Mouse (Mus musculus) adrenal gland, adult 2 months (tissue): ENCODE measurements around the gene Hoxd9. TPM values are rescaled to one million over a fixed set of nuclear protein-coding genes. Genes with fewer than 3 reads are reported as not detected.

Source experiments
- DNase-seq: peaks from one replicate; pipeline ENCODE4 v3.0.0; 2021
- long read RNA-seq: library from polyadenylated mRNA; stranded (forward); transcript quantifications from one replicate; pipeline ENCODE4 v2.0.0, GENCODE M21; 2021
- polyA plus RNA-seq: library from polyadenylated mRNA; depleted of rRNA; stranded (reverse); fragments of >200 nt; gene quantifications from 2 replicates; pipeline ENCODE4 v1.2.3, GENCODE M21; 2012; rRNA removed
- total RNA-seq, 2 experiments: library from RNA; stranded (reverse); gene quantifications; 2 replicates each; pipeline ENCODE4 v1.2.3; 2021

The Hoxd9 gene
- total RNA-seq (1 to 10 TPM; 3.3 to 7.8 TPM), polyA plus RNA-seq (6.5 and 9.0 TPM in 2 replicates)
- long read RNA-seq, transcript Hoxd9-201 (2 exons, 2,136 nt): major isoform, 9 of 10 reads
- long read RNA-seq, partial matches to known transcripts: 0 of 10 reads
- long read RNA-seq, other reads (novel, unspliced or antisense): 1 of 10 reads

- peak; percentile 88 for DNase-seq
Measured at GRCm38 (mm10) chr2:74697567-74698121, at the start of gene Hoxd9. Gene Hoxd9 (plus strand): TSS chr2:74697727.

- DNase-seq: no peak
Measured at GRCm38 (mm10) chr2:74652996-74653340, 44.6 kb upstream of the Hoxd9 start.

- DNase-seq: no peak
Measured at GRCm38 (mm10) chr2:74653781-74654535, 43.6 kb upstream of the Hoxd9 start.

GRCm38 (mm10) chr2:74654743-74655419 lies 42.6 kb upstream of the Hoxd9 start:
- no peak for DNase-seq

GRCm38 (mm10) chr2:74655420-74655781 lies 42.1 kb upstream of the Hoxd9 start:
- no peak for DNase-seq

GRCm38 (mm10) chr2:74655821-74656631 lies 41.5 kb upstream of the Hoxd9 start:
- DNase-seq: no peak

GRCm38 (mm10) chr2:74656632-74657021 lies 40.9 kb upstream of the Hoxd9 start:
- DNase-seq: no peak

GRCm38 (mm10) chr2:74657251-74658023 lies 40.1 kb upstream of the Hoxd9 start:
- DNase-seq: no peak

- no peak for DNase-seq
Measured at GRCm38 (mm10) chr2:74658024-74658666, 39.4 kb upstream of the Hoxd9 start.

- no peak for DNase-seq
Measured at GRCm38 (mm10) chr2:74658667-74659371, 38.7 kb upstream of the Hoxd9 start.

- no peak for DNase-seq
Measured at GRCm38 (mm10) chr2:74659507-74660005, 38.0 kb upstream of the Hoxd9 start, which contains the start of gene Evx2. Gene Evx2 (minus strand): TSS chr2:74659557.

- no peak for DNase-seq
Measured at GRCm38 (mm10) chr2:74660421-74661375, 36.8 kb upstream of the Hoxd9 start.

- no peak for DNase-seq
Measured at GRCm38 (mm10) chr2:74661685-74662084, 35.8 kb upstream of the Hoxd9 start.

GRCm38 (mm10) chr2:74663291-74663925 lies 34.1 kb upstream of the Hoxd9 start:
- DNase-seq: peak; percentile 42

GRCm38 (mm10) chr2:74666411-74666810 lies 31.1 kb upstream of the Hoxd9 start:
- no peak for DNase-seq

GRCm38 (mm10) chr2:74667191-74667841 lies 30.2 kb upstream of the Hoxd9 start:
- no peak for DNase-seq

- DNase-seq: no peak
Measured at GRCm38 (mm10) chr2:74667842-74668357, 29.6 kb upstream of the Hoxd9 start, which contains the start of gene Hoxd13. Gene Hoxd13 (plus strand): TSS chr2:74668310.
